9 mouse cellular contexts compared by ENCODE assay signal in the genomic region with DNA sequence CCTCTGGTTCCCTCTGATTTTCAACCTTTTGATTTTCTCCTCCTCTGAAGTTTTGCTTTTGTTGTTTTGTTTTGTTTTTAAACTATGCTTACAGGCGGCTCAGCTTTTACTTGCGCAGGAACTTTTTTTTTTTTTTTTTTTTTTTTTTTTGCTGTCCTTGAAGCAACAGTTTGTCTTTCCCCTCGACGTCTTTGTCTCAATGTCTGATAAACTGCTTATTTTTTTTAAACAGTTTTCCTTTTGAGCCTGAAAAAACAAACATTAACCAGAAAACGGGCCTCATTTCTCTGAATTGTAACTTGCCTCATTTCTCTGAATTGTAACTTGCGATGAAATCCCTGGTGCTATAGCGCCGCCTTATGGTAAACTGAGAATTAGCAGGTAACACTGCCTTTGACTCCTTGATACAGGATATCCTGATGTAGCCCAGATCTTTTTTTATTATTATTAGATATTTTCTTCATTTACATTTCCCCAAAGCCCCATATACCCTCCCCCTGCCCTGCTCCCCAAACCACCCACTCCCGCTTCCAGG. TPM values are rescaled to one million over a fixed set of nuclear protein-coding genes. Genes with fewer than 3 reads are reported as not detected.
DNase-seq lines count a peak whose midpoint lies in the region; ATAC-seq and TF ChIP-seq lines count a peak whose summit lies in the region.
"Had no signal": no experiment of that assay in that cellular context is flagged by ENCODE, and none has a peak within 500 bp of the region (broad histone marks: within the 10 kb centered on the region; RNA-seq: fewer than 3 reads in every experiment).

No protein-coding gene starts in this region.

- no peaks in the 10 kb centered on the region for H3K36me3 ChIP-seq in neural tube, embryonic 15.5 days
- H3K36me3 ChIP-seq in liver, embryonic 12.5 days = no peaks in the 10 kb centered on the region
- H3K36me3 ChIP-seq: neural tube, embryonic 12.5 days had no signal

- TF ChIP-seq POLR2A in cerebellum, adult 2 months (IDR thresholded peaks at IDR 0.05; ENCODE audit: borderline replicate concordance, insufficient read depth, low read length) = no peak

- WGBS in cerebellum, adult 2 months = 52% methylated on average over 9 of the region's 9 CpGs
- WGBS in neural tube, embryonic 15.5 days = 52% methylated on average over 9 of the region's 9 CpGs
- WGBS in liver, embryonic 12.5 days (ENCODE audit: insufficient replicate concordance) = 34% methylated on average over 9 of the region's 9 CpGs

- no peak overlapping the region for H3K4me3 ChIP-seq in cerebellum, adult 2 months (replicated peaks; ENCODE audit: insufficient read depth, low read depth, low read length)
- no peak overlapping the region for H3K4me3 ChIP-seq in neural tube, embryonic 15.5 days (replicated peaks)
- no peak overlapping the region for H3K4me3 ChIP-seq in liver, embryonic 12.5 days
- H3K4me3 ChIP-seq: neural tube, embryonic 12.5 days had no signal

- no peaks in the 10 kb centered on the region for H3K4me1 ChIP-seq in cerebellum, adult 2 months (ENCODE audit: control insufficient read depth, insufficient read depth, low read length)
- no peaks in the 10 kb centered on the region for H3K4me1 ChIP-seq in neural tube, embryonic 15.5 days
- no peaks in the 10 kb centered on the region; the same call in 1 of the 2 replicates for H3K4me1 ChIP-seq in liver, embryonic 12.5 days
- H3K4me1 ChIP-seq: neural tube, embryonic 12.5 days had no signal

- no peaks in the 10 kb centered on the region for H3K27me3 ChIP-seq in cerebellum, adult 2 months (ENCODE audit: control insufficient read depth, insufficient read depth, low read length)
- no peaks in the 10 kb centered on the region for H3K27me3 ChIP-seq in neural tube, embryonic 15.5 days (replicated peaks)
- H3K27me3 ChIP-seq in liver, embryonic 12.5 days (replicated peaks) = no peaks in the 10 kb centered on the region
- H3K27me3 ChIP-seq: neural tube, embryonic 12.5 days had no signal

- no peaks in the 10 kb centered on the region for H3K9me3 ChIP-seq in neural tube, embryonic 15.5 days (replicated peaks)
- H3K9me3 ChIP-seq in liver, embryonic 12.5 days (replicated peaks) = no peaks in the 10 kb centered on the region
- H3K9me3 ChIP-seq: neural tube, embryonic 12.5 days had no signal

- ATAC-seq in cerebellum, adult (ENCODE audit: insufficient number of reproducible peaks, low FRiP score, low TSS enrichment) = no peak
- ATAC-seq in neural tube, embryonic 15.5 days (ENCODE audit: low FRiP score) = no peak
- peak; percentile 47; the same call in 1 of the 2 replicates for ATAC-seq in liver, embryonic 12.5 days

- peak; percentile 23 to 32 for DNase-seq in cerebellum, adult 2 months
- DNase-seq in neural tube, embryonic 10.5 days (ENCODE audit: extremely low spot score, low spot score) = peak; percentile 19
- DNase-seq in c-Kit-positive CD71-negative TER-119-negative erythroid progenitor cells, embryonic 14.5 days (ENCODE audit: low read depth) = peak; percentile 58
- peak; percentile 82 for DNase-seq in induced T-regulatory cell, adult 2 months (ENCODE audit: low read depth)
- DNase-seq in thymus, adult 18-20 months = peak; percentile 8 to 22

- peak; percentile 13; the same call in 1 of the 2 replicates for TF ChIP-seq CTCF in cerebellum, adult 2 months (IDR thresholded peaks at IDR 0.05; ENCODE audit: borderline replicate concordance, insufficient read depth, low read depth, low read length)

- H3K9ac ChIP-seq in neural tube, embryonic 15.5 days (replicated peaks) = no peak overlapping the region
- H3K9ac ChIP-seq in liver, embryonic 12.5 days = no peak overlapping the region
- H3K9ac ChIP-seq: neural tube, embryonic 12.5 days had no signal

- no peak overlapping the region for H3K4me2 ChIP-seq in neural tube, embryonic 15.5 days
- H3K4me2 ChIP-seq in liver, embryonic 12.5 days = no peak overlapping the region
- H3K4me2 ChIP-seq: neural tube, embryonic 12.5 days had no signal

- no peak overlapping the region for H3K27ac ChIP-seq in cerebellum, adult 2 months (ENCODE audit: insufficient read depth, low read length)
- H3K27ac ChIP-seq in neural tube, embryonic 15.5 days (replicated peaks) = no peak overlapping the region
- peak overlapping the region; percentile 8; the same call in 1 of the 2 replicates for H3K27ac ChIP-seq in liver, embryonic 12.5 days
- H3K27ac ChIP-seq: neural tube, embryonic 12.5 days had no signal

RNA-seq across cellular contexts. Expression of a gene that starts 52.0 kb away (rescaled TPM):
- polyA plus RNA-seq in cerebellum, adult 2 months (2012; rRNA removed) = 81.9 and 87.2 TPM in 2 replicates
- polyA plus RNA-seq in neural tube, embryonic 15.5 days (2015; fragmentation: Nextera tagmentation; extraction: Ambion mirVana) = 5.6 and 6.1 TPM in 2 replicates
- polyA plus RNA-seq in liver, embryonic 12.5 days (2016; fragmentation: Nextera tagmentation; extraction: Ambion mirVana) = 2.2 TPM in 2 replicates

Comparison
In these comparisons a context has a peak if more than half of its experiments do, and no peak if none do; other contexts are left out.
1. DNase-seq: peak in every context shown above with its lines; median percentile 82 in induced T-regulatory cell, adult 2 months; 58 in c-Kit-positive CD71-negative TER-119-negative erythroid progenitor cells, embryonic 14.5 days; 28 in cerebellum, adult 2 months; 19 in neural tube, embryonic 10.5 days; 15 in thymus, adult 18-20 months.
2. RNA of a gene that starts 52.0 kb away (polyA plus RNA-seq): 81.9 to 87.2 TPM in cerebellum, adult 2 months; 5.6 to 6.1 TPM in neural tube, embryonic 15.5 days and 2.2 TPM in liver, embryonic 12.5 days; every median in the first group is over 10 times any median in the second.